Mouse (Mus musculus): ENCODE results near the gene Foxk2. TPM values are rescaled to one million over a fixed set of nuclear protein-coding genes. Genes with fewer than 3 reads are reported as not detected.

Gene Foxk2
- total RNA-seq (2021), result 10 to 100 TPM; 24.6 to 24.9 TPM
- long read RNA-seq, experiment 1, full-length matches to known transcripts, result 1 of 7 reads
- long read RNA-seq, experiment 1, partial matches to known transcripts, result 1 of 7 reads
- long read RNA-seq, experiment 1, other reads (novel, unspliced or antisense), result 5 of 7 reads
- long read RNA-seq, experiment 2, full-length matches to known transcripts, result 1 of 10 reads
- long read RNA-seq, experiment 2, partial matches to known transcripts, result 1 of 10 reads
- long read RNA-seq, experiment 2, other reads (novel, unspliced or antisense), result 8 of 10 reads

DNA sequence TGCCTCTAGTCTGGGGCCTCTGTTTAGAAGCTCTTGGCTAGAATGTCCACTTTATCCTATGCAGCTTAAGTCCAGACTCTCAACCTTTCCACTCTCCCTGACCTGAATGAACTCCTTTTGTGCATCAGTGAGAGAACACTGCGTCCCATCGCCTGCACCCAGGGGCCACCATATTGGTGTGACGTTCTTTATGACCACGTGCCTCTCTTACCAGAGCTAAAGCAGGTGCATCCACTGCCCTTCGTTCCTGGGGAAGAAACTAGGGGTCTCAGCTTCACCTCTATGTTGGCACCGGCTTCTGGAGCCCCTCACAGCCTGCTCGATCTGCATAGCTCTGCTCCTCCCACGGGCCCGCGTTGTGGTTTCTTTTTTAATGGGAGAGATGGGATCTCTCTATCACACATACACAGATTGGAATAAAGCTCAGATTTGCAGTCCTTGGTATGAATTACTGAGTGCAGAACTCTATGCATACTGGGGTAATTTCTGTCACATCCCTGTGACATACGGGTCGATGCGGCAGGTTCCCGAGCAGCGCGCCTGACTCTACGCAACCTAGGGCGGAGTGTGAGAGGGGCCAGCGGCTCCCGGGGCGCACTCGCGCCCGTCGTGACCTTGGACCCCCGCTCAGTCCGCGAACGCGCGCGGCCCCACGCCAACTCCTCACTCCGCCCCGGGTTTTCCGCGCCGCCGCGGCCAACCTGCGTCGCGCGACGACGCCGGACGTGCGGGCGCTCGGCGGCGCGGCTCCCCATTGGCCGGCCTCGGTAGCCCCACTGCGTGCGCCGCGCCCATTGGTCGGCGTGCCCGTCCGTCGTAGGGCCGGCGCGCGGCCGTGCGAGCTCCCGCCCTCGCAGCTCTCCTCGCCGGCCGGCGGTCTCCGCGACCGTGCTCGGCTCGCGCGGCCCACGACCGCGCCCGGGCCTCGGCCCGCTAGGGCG is at the start of gene Foxk2:
TSS of gene Foxk2 (plus strand) at position 831 of the 941 bp plus-strand sequence.
- DNase-seq, result peak; percentile 81 to 88
- intact Hi-C loops (cut with DNase I), result no loop called here

DNA sequence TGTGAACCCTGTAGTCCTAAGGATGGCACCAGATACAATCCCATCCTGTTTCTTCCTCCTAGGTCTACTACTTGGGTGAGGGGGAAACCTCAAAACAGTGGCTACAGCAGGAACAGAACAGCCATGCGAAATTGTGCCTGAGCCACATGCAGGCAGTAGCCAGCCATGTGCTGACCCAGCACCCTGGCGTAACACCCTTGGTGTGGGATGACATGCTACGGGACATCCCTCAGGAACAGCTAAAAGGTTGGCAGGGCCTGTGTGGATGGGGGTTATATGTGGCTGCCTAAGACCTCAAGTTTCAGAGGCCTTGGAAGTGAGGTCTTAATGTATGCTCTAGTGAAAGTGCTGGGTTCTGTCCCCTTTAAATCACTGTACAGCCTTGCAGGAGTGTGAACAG is 43.0 kb upstream of the Foxk2 start:
- DNase-seq, result no peak
- intact Hi-C loops (cut with DNase I), result no loop called here

DNA sequence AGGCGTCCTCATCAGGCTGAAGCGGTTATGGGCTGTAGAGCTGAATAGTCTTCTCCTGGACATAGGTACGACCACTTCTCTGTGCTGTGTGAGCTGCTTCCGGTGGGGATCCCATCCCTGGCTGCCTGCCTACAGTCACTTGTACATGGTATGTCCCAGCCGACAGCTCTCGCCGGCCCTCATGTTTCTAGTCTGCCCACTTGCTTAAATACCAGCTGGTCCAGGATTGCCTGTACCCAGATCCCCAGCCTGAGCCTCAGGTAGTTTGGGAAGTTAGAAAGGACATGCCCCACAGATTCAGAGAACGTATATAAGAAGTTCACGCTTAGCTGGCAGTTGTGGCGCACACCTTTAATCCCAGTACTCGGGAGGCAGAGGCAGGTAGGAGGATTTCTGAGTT is 40.0 kb upstream of the Foxk2 start:
- intact Hi-C loops (cut with DNase I), result no loop called here
- no peak for DNase-seq

DNA sequence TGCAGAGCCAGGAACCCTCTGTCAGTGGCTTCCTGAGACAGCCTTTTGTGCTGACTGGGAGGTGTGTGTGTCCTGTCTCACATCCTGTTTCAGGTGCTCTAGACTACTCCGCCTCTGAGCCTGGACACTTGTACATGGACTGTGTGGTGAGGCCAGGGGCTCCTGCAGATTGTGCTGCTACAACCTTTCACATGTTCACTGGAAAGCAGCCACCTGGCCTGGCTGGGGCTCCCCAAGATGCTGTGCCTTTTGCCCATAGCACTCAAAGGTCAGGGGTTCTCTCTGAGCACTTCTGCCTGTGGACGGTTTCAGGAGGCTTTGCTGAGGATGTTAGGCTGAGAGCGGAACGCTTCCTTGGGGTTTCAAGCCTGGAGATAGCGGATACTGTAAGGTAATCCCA is 39.0 kb upstream of the Foxk2 start:
- intact Hi-C loops (cut with DNase I), result no loop called here
- no peak for DNase-seq

DNA sequence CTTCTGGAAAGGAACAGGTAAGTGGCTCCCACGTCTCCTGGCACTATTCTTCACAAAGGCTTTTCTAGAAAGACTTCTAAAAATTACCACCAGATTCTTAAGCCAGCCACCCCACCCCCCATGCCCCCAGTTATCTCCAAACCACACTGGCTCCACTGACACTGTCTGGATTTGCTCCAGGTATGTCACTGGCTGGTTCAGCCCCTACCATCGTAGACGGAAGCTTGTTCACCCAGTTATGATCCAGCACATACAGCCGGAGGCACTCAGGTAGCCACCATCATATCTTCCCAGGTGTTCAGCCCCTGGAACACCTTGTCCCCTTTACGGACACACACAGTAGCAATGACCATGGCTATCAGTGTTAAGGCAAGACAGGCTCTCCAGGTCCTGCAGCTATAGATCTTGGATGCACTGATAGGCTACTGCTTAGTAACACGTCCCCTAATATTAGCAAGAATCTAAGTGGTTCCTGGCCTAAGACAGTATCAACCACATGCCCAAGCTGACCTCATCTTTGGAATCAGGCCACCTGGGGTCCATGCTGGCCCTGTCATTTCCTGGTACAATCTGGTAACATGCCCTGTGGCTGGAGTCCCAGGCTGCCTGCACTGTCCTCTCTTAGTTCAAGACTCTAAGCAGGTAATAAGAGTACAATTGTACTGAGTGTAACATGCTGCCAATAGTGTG is 38.3 kb upstream of the Foxk2 start:
- intact Hi-C loops (cut with DNase I), result no loop called here
- no peak for DNase-seq

DNA sequence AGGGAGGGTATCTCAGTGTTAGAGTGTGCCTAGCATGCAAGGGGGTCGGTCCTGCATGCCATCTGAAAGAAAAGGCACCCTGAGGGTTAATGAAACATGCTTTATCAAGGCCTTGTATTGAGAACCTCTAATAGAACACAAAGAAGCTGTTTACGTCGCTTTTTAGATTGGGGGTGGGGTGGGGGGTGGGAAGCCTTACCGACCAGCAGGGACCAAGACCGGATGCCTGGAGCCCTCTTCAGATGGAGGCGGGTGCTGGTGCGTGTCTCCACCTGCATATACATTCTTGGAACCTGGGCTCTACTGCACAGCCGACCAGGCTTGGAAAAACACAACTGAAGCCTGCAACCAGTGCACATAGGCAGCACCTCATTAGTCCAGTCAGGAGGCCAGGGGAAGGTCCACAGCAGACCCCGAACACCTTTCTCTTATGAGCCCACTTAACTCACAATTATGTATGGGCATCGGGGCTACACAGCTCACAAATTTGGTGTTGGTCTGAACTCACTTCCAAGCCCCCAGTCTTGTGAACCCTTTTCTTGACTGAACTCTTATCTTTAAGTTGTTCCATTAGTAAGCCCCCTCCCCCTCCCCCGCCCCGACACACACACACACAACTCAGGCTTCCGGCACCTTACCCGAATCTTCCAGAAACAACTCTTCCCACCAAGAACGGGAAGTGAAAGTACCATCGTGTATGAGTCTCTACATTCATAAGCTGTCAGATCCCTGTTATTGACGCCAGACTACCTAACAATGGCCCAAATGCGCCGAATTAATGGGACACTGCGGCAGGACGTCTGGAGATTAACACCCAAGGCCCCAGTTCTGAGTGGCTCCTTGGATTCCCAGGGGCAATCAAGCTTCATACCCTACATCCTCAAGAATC is 31.4 kb upstream of the Foxk2 start:
- intact Hi-C loops (cut with DNase I), result no loop called here
- no peak for DNase-seq

DNA sequence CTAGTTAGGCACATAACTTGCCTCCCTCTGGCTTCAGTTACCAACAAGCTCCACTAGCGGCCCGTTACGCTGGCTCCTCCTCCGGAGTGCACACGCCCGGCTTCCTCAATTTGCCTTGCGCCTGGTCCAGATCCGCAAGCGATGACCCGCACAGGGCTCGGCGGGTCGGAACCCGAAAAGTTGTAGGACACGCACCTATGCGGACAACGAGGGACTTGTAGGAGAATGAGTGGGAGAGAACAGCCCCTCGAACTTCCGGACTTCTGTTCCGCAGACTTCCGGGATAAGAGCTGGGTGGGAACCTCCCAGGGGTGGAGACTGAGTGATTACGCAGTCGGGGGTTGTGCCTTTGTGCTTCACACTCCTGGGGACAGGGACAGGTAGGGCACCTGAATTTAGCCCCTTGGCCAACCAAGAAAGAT is 30.8 kb upstream of the Foxk2 start, which contains the start of gene Cybc1:
TSS of gene Cybc1 (minus strand) at position 305 of the 422 bp plus-strand sequence.
- intact Hi-C loops (cut with DNase I), result no loop called here
- peak; percentile 46 to 66 for DNase-seq

DNA sequence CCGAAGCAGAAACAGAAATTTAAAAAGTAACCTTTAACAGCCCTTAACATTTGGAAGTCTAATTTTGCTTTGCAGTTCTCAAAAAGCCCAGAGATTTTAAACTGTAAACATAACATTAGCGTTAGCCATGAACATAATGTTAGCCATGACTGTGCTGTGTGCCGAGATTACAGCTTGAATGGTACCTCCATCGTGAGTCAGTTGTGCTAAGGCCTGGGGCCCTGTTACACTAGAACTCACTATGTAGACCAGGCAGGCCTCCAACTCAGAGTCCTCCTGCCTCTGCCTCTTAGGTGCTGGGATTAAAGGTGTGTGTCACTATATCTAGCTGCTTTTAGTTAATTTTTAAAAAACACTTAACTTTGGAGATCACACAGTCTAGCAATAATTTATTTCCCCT is 28.6 kb upstream of the Foxk2 start:
- DNase-seq, result no peak
- intact Hi-C loops (cut with DNase I), result no loop called here

DNA sequence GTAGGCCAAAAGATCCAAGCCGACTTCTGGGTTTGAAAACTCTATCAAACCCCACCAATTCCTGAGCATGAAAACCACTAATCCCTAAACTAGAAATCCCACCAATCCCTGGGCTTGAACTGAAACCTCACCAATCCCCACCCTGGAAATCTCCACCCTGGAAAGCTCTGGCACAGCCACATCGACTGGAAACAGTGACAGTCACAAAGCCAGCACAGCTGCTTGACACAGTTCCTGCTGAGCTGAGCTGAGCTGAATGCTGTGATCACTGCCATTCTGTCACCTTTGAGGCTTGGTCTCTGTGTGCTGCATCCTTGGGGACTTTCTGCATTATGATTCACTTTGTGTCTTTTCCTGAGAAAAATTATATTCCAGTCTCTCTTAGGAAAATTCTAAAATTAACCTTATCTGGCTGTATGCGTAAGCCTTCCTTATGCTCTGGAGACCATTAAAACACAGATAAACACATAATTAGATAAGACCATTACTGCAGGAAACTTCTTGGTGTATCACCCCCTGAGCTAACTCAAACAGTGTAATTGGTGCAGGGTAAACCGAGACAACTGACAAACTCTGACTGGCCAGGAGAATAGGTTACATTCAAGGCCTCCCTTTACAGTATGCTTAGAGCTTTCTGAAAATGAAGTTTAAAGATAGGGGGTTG is 28.0 kb upstream of the Foxk2 start:
- DNase-seq, result no peak
- intact Hi-C loops (cut with DNase I), result no loop called here

DNA sequence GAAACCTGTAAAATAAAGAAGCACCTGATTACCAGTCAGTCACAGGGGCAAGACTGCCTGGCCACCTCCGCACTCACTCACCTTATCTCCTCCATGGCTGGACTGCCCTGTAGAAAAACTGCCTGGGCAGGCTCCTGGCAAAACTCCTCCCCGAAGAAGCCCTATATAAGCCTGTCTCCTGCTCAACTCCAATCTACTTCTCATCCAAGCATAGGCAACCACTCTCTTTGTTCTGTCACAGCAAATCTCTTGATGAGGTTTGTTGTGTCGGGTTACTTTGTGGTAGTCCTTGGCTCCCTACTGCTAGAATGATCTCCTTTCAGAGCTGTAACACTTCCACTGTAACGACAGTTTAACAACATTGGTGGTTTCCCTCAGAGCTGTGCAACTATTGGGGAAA is 27.1 kb upstream of the Foxk2 start:
- DNase-seq, result no peak
- intact Hi-C loops (cut with DNase I), result no loop called here

DNA sequence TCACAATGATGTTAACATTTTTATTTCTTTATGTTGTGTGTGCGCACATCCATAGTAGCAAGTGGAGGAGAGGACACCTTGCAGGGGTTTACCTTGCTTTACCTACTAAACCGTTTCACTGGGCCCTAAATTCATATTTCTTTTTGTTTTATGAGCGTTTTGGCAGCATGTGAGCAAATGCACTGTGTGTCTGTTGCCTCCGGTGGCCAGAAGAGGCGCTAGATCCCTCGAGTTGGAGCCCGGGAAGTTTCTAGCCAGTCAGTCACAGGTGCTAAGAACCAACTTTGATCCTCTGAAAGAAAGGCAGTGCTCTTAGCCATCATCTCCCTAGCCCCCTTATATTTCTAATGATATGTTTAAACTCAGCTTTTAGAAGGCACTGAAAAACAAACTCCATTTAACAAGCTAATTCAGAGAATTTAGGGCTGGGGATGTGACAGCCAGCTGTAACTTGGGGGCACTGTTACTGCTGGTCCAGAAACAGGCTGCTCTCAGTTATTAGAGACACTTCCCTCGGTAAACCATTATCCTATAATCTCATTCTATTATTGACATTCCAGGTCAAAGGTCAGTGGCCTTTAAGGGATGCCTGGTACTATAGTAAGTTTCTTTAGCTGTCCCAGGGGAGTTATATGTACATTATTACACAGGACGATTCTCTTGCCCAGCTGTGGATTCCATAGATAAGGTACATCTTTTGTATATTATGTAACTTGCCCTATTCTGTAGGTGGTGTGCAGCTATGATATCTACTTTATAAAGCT is 24.1 kb upstream of the Foxk2 start:
- no peak for DNase-seq
- intact Hi-C loops (cut with DNase I), result loop anchor here (5.0 kb wide), 1 partner anchor 117 kb away; the partner anchor contains the start of gene Wdr45b

DNA sequence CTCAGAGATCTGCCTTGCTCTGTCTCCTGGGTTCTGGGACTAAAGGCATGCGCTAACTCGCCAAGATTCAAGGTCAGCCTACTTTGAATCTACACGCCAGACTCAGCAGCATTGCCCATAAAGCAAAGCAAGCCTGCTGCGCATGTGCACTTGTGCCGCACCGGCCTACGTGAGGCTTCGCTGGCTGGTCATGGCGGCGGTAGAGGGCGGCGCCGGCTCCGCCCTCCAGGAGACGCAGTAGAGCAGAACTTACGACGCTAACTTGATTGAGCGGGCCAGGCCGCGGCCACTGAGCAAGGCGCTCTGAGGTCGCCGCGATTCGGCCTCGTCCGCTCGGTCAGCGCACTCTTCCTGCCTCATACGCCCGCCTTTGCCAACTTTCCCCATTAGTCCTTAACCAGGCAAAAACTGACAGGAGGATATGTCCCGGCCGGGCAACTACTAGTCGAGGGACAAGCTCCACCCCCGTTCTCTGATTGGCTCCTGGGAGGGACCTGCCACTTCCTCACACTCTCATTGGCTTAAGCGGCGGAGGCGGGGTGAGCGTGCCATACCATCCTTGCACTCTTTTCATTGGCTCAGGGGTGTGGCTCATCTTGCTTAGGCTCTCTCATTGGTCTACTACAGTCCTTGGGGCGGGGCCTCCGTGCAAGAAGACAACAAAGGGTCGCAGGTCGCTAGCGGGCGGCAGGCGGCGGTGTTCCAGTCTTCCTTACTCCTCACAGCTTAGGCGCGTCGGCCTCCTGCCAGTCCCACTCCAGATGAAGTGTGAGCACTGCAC is 23.0 kb upstream of the Foxk2 start, which contains the start of gene Narf:
TSS of gene Narf (plus strand) at position 690 of the 781 bp plus-strand sequence.
- intact Hi-C loops (cut with DNase I), result loop anchor here (5.0 kb wide), 1 partner anchor 116 kb away; the partner anchor contains the start of gene Wdr45b
- DNase-seq, result peak; percentile 98 to 99

DNA sequence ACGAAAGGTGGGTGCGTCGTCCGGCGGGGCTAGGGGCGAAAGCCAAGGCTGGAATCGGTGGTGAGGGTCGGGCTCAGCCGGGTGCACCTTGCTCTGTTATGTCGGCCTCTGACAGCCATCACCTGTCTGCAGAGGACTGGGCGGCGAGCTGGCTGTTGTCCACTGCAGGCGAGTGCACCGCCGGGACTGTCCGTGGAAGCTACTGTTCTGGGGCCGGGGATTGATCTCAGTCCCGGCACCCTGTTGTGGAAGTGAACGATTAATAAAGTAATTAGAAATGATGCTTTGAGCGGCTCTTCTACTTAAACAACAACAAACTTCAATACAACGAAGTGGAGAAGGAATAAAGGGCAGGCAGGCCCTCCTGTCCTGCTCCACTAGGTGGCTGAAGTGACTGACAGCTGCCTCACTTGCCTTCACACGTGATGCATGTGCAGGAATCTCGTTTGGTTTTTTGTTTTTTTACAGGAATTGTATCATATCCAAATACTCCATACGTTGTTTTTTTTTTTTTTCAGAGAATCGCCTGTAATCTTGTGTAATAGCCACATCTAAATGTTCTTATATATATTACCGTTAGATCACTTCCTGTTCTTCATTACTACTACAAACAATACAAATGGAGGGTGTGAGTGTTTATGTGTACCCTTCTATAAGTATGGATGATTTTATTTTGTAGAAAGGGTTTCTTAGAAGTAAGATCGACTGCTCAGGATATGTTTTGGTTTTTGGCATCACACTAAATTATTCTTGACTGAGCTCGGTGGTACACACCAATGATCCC is 22.3 kb upstream of the Foxk2 start:
- no peak for DNase-seq
- intact Hi-C loops (cut with DNase I), result loop anchor here (5.0 kb wide), 1 partner anchor 115 kb away; the partner anchor contains the start of gene Wdr45b

DNA sequence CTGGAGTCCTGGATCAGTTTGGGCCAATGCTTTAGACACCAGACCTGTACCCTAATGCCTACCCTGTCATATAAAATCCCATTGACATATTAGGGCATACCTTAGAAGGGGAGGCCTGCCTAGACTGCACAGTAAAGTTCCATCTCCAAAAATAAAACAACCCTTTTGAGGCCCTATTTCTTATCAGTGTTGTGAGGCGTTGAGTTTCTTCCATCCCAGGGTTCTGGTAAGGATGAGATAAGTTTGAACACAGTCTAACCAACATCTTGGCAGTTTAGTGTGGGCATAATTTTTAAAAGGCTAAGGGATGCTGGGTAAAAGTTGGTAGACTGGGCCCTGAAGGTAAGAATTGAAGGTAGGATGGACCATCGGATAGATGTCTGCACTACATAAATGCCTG is 20.1 kb upstream of the Foxk2 start:
- no peak for DNase-seq
- intact Hi-C loops (cut with DNase I), result loop anchor here (5.0 kb wide), 1 partner anchor 113 kb away; the partner anchor contains the start of gene Wdr45b

DNA sequence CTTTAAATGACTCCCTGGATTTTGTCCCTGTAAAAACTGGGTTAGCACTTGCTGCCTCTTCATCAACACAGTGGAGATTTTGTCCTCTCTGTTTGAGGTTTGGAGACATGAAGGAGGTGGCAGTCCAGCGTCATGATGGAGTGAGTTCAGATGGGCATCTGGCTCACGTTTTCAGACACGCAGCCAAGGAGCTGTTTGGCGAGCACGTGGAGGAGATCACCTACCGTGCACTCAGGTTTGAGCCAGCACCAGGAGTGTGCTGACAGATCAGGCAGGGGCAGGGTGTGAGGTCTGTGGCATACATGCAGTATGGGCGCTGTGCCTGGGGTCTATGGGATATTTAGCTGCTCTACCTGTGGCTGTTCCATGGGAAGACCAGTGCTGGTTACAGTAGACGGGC is 9.6 kb upstream of the Foxk2 start:
- DNase-seq, result no peak
- intact Hi-C loops (cut with DNase I), result no loop called here

DNA sequence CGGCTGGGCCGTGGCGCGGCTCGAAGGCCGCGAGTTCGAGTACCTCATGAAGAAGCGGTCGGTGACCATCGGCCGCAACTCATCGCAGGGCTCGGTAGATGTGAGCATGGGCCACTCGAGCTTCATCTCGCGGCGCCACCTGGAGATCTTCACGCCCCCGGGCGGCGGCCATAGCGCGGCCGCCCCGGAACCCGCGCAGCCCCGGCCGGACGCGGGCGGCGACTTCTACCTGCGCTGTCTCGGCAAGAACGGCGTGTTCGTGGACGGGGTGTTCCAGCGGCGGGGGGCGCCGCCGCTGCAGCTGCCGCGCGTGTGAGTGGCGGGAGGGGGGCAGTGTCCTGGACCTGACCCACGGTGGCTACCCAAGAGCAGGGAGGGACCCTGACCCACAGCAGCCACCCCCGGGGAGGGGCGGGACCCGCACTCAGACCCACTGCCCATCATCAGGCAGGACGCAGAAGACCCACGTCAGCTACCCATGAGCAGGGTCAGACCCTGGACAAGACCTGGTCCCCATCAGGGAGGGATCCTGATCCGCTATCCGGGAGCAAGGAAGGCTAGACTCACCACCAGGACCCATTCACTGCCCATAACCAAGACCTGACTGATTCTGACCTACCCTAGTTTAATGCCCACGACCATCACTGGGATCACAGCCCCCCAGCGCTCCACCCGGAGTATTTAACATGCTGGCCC is 569 bp downstream of the Foxk2 start:
- DNase-seq, result peak in 1 of 2 experiments; percentile 30

More for the DNA sequence above, 569 bp downstream of the Foxk2 start:
- intact Hi-C loops (cut with DNase I), result no loop called here

Data from gastrocnemius, postnatal 36 days (tissue).